Mouse (Mus musculus) spleen, adult 12 weeks (tissue): ENCODE results near the gene Cdk2.

Experiments used
- DNase-seq: peaks from one replicate; pipeline ENCODE4 v3.0.0; 2022; ENCODE audit warnings: low spot score

Cdk2 gene

GRCm38 (mm10) chr10:128653866-128654265, 51.0 kb downstream of the Cdk2 start:
- DNase-seq = no peak
